Mouse (Mus musculus) gastrocnemius, postnatal 36 days (tissue): ENCODE measurements at regions not wholly inside any gene's neighbourhood (a gene's known extent, or its start where the extent isn't known, plus 50 kb on each side); places are given as distances from the start of the nearest gene placed in this dataset.

ENCODE experiments used
- DNase-seq, 2 experiments: peaks; one replicate each; pipeline ENCODE4 v3.0.0; 2022
- intact Hi-C: fragments of 180-260 bp; cut with DNase I; formaldehyde crosslinking; loops from one replicate; pipeline ENCODE4 v1.15.1; 2025

DNA sequence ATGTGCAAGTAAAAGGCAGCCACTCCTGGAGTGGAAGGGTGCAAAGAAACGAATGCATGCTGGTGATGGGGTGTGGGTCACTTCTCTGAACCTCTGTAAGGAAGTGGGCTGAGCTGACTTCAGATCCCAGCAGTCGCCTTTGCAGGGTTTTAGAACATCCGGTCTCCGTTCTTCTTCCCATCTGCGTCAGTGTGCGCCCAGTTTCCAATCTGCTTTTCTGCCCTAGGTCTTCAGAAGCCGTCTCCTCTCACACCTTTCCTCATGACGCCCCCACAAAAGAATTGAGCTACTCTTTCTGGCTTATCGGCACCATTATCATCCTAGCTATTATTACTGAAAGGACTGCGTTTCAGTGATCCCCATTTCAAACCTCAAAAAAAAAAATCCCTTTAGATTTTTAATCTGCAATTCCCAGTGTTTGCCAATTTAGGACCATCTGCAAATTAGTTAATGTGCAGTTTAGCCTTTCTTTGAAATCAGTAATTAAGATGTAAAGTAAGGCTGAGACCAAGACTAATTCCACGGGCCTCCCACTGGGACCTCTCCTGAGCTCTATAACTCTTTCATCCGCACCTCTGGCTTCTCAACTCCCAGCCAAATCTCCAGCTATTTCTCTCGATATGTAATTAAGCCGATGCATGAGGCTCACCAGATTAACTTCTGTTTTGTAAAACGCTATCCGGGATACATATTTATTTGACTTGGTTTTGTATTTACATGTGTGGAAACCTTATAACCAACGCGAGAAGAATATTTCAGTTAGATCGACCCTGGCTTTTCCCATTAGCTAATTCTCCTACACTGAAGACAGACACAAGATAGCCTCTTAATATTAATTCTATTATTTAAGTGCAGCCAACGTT lies 185.7 kb upstream of the Ednrb start:
- intact Hi-C loops: loop anchor here (10.0 kb wide), 1 partner anchor 435 kb away; the partner anchor contains the start of gene Pou4f1
- no peak for DNase-seq

DNA sequence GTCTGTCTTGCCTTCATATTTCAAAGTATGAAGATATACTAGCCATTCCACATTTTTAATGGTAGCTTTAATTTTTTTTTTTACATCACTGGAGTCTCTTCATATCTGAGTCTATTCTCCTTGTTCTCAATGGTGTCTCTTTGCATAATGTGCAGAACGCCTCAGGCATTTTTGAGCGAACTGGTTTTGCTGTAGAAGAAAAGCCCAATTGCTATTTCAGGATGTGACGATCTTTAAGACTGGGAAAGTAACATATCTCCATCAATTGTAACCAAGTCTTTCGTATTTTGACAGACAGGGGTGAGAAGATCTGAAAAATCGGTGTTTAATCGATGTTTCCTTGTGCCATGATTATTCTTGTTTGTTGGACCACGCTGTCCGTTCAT lies 183.7 kb upstream of the Ednrb start:
- DNase-seq: no peak
- intact Hi-C loops: no loop called here

DNA sequence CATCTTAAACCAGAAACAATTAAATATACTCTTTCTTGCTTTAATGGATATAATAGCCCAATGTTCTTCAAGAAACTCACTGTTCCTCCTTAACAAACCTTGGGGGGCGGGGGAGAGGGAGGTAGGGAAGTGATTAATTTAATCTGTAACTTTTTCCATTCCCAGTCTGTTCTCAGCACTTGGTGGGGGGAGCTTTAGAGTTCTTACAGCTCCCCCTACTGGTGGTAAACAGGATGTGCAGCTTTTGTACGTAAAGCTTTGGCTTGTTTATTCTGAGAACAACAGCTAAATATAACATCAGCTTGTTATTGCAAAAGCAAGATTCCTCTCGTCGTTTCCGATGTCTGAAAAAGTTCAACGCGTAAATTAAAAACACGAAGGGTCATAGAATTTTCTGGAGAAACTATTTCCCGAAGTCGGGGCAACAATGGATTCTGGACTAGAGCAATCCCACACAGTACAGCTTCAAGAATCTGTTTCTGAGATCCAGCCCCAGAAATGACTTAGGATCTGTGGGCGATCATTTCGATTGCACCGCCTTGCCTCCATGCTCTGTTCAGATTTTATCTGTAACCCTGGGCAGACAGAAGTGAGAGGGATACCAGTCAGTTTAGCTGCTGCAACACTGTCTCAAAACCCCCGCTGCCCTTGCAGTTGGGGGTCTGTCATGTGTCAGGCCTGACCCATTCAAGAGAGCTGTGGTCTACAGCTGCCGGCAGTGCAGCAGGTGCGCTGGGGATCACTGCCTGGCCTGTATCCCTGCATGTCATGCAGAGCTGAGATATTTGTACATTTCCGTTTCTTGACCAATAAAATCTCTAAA lies 183.1 kb upstream of the Ednrb start:
- intact Hi-C loops: no loop called here
- DNase-seq: peak in 1 of 2 experiments; percentile 15

DNA sequence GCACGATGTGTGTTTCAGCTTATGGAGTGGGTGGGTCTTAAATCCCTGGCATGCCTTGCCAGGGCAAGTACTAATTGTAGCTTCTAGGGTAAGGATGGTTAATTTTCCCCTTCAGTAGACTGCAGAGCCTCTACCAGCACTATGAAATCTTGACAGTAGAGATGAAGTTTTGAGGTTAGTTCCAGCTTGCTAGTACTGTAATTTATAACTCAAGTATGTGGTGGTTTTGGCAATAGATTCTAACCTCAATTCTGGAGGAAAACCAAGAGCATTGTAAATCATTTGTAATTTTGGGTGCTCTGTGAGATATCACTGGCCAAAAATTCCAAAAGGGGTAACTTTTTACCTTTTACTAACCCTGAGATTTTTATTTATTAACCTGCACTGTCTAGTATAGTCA lies 164.3 kb upstream of the Ednrb start:
- no peak for DNase-seq
- intact Hi-C loops: no loop called here

DNA sequence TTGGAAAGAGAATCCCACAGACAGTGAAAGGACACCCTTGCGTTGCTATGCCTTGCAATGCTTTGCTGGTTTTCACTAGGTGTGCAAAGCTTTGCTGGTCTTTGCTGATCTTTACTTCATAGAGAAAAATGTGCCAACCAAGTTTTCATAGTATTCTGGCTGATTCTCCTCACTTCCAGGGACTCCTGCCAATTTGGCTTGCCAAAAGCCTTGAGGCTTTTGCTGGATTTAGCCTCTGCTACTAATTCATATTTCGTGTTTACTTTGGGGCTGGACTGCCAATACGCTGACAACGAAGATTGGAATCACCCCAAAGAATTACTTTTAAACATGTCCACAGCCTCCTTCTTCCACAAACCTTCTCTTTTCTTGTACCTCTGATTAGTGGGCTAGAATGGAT lies 162.2 kb upstream of the Ednrb start:
- intact Hi-C loops: no loop called here
- DNase-seq: no peak

DNA sequence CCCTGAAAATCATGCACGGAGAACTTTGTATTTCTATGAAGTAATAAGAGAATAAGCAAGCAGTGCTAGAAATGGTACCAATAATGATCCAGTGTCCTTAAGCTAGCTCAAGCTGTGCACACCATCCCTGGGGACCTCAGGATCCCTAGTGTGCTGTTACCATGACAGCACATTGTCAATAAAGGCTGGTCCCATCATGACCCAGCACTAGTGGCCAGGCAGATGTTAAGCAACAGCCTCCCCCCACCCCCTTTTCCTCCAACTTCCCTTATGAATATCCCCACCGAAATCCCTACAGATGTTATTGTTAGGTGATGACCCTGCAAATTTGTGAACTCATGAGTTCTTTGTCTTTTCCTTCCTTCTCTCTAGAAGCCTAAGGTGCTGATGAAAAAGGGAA lies 160.9 kb upstream of the Ednrb start:
- intact Hi-C loops: no loop called here
- DNase-seq: no peak

DNA sequence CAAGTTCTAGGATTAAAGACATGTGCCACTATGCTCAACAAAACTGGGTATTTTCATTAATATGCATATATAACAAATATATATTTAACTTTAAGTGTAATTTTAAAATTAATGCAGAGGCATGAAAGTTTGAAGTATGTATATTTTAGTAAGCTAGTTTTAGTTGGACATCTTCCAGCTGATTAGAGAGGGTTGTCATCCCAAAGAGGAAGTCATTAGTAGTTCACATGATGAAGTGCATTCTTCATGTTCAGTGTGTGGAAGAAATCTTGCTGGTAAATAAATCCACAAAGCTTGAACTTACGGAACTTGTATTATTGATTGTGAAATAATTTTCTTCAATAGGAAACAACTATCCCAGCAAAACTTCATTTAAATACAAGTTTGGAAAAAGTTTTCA lies 158.2 kb upstream of the Ednrb start:
- DNase-seq: no peak
- intact Hi-C loops: no loop called here

DNA sequence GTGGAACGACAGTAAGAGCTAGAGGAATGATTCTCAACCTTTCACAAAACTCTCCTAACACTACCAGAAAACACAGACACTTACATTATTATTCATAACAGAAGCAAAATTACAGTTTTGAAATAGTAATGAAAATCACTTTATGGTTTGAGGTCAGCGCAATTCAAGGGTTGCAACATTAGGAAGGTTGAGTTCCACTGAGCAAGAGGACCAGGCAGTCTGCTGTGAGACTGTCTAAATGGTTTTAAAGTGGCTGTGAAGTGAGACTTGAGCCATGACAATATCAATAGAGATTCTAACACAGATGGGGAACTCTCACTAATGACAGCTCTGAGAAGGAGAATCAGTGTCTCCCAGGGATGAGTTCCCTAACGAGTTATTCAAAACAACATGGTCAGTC lies 146.2 kb upstream of the Ednrb start:
- intact Hi-C loops: no loop called here
- DNase-seq: no peak

DNA sequence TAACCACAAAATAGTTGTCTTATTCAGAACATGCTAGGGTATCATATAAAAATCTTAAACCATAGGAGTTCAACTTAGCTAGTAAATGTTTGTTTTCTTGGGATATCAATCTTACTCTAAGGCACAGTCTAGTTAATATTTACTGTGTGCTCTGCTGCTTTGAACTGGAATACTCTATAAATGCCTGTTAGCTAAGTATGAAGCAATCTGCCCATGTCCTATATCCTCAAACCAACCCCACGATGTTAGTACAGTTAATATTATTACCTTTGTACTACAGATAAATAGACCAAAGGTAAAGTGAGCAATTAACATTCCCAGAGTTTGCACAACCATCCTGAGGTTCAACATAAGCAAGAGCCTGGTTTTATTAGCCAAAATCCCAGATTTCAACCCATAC lies 145.7 kb upstream of the Ednrb start:
- intact Hi-C loops: no loop called here

DNA sequence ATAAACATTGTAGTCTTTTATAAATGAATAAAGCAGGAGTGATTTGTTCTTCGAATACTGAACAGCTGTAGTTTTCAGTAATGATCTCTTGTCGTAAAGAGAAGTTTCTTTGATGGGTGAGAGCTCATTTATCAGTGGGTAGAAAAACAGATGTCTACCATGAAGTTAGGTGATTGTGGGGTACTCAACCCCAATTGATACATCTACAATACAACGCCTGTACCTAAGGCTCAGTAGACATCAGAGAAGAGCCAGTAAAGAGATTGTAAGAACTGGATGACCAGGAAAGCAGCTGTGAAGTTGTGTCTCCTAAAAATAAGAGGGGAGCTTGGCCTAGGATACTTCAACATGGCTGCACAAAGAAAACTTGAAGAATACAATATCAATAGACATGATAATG lies 143.1 kb upstream of the Ednrb start:
- intact Hi-C loops: no loop called here
- no peak for DNase-seq

More for the DNA sequence above, 145.7 kb upstream of the Ednrb start:
- DNase-seq: no peak

DNA sequence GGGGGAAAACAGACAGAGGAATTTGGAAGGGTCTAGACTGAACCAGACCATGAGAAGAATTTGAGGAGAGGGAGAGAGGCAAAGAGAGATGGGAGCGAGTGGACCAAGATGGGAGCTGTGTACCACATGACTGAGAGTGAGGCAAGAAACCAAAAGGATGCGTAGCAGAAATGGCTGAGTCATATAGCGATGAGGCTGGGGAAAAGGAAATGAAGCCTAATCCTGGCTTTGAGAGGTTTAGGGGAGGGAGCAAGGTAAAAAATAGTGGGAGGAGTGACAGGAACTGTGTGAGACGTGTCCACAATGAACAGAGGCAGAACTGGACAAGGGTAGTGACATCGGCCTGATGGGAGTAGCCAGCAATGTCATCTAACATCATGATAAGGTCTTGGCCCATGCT lies 140.1 kb upstream of the Ednrb start:
- DNase-seq: no peak
- intact Hi-C loops: no loop called here

DNA sequence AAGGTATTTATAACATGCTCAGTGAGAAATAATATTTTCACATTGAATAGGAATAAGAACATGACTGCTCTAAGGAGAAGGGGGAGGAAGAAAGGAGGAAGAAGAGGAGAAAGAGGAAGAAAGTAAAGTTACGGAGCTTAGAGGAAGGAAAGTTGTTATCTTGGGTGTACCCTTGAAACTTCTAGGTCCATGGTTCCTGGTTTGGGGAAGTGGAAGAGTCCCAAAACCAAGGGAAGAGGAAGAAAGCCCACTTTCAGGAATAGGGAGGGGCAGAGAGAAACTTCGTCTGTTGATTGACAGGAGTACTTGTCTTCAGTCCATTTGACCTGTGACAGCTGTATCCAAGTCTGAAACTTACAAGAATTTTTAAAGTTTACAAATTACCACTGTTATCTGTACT lies 134.6 kb upstream of the Ednrb start:
- no peak for DNase-seq
- intact Hi-C loops: no loop called here

DNA sequence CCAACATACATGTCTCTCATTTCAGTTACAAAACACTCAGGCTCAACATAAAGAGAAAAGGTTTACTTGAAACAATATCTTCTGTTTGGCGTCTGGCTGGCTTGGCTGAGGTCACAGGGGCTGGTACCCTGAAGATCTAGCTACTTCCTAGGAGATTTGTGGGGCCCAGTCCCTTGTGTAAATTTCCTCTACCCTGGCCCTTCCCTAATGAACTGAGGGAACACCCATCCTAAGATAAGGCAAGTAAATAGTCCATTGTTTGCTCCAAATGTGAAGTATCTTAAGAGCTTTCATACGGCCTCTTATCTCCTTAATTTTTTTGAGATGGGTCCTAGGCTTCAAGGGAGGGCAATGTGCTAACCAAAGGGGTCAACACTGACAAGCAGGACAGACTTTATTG lies 133.6 kb upstream of the Ednrb start:
- no peak for DNase-seq
- intact Hi-C loops: no loop called here

DNA sequence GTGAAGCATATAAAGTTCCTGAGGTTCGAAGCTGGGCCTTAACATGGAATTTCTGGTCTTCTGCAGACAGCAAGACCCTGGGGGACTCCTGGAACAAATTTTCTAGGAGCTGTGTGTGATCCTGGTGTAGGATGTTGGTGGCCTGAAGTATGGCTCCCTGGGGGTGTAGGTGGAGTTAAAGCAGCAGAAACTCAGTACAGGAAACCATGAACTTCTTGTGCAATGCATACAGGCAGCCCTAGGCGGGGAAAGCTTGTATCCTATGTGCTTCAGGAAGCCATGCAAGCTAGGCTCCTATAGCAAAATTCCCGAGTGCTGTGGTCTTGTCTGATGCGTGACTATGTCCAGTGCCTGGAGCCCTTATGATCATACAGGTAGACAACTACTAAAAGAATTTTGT lies 129.8 kb upstream of the Ednrb start:
- DNase-seq: no peak
- intact Hi-C loops: no loop called here

DNA sequence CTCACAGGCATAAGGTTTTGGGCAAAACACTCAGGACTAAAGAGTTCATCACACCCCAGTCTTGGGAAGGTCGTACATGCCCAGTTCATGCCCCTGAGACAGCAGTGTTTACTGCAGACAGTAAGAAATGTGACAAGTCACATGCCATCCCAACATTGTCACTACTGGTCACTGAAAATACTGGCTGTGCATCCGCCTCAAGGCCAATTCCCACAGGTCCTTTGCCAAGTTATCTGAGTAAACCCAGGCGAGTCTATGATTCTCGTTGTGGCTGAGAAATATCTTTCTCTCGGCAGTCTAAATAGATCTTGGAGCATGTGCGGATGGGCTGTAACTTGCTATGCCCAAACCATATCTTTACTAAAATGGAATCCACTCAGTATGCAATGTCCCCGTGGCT lies 128.9 kb upstream of the Ednrb start:
- no peak for DNase-seq
- intact Hi-C loops: no loop called here

DNA sequence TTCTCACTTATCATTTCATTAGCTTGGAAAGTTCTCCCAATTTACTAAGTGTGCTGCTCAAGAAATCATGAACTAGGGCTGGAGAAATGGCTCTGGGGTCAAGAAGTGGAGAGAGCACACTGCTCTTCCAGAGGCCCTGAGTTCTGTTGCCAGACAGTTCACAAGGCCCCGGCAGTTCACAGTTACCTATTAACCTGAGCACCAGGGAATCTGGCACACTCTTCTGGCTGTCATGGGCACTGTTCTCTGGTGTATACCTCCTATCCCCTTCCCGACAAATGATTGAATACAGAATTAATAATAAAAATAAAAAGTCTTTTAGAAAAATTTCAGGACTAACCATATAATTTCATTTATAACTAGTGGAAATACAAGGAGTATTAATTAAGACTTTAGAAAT lies 125.1 kb upstream of the Ednrb start:
- DNase-seq: no peak
- intact Hi-C loops: no loop called here

DNA sequence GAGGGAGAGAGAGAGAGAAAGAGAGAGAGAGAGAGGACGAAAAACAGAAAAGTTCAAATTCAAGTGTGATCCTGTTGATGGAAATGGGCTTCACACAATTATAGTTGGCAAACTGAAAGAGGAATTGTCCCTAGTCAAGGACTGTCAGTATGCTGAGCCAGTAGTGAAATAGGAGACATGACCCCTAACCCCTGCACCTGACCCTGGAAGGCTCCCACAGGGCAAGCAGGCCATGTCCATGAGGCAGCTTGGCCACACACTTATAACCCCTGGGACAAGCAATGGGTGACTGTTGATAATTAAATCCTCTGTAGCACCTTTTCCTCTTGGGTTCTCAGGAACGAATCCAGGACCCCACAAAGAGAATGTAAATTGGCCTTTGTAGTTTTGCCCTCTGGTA lies 122.1 kb upstream of the Ednrb start:
- no peak for DNase-seq
- intact Hi-C loops: no loop called here

DNA sequence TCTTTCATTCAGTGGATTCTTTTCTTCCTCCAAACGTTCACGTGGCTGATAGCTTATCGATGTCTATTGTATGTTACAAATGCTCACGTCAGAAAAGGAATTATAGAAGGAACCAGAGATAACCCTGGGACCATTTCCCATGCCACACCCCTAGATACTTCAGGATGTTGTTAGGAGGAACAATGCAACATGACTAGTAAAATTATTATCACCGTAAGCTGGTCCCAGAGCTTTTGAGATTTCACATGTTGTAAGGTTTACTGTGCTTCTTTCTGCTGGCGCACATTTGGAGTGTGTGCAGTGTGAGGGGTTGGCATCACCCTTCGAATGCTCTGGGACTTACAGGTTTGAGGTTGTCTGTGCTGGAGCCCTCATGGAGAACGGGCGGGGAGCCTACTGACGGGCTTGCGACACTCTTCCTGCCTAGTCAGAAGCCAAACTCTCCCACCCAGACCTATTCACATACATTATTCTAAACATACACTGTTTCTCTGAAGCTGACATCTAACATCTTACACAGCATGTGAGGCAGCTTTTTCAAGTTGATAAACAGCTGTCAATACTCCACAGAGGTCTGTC lies 118.2 kb upstream of the Ednrb start:
- intact Hi-C loops: no loop called here

DNA sequence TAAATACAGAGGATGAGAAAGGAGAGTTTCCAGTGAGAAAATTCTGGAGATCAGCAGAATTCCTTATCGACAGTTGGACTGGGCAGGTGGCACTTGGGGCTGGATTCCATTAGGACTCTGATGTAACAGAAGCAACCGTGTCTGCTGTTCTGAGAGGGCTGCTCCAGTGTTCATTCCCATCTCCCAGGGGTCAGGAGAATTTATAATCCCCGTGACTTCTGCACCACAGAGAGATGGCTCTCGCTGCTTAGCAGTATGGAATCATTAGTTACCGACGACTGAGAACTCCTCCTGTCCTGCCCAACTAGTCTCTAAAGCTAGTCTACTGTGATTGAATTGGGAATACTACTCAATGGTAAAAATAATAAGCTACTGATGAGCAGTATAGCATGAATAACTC lies 107.7 kb upstream of the Ednrb start:
- intact Hi-C loops: no loop called here
- no peak for DNase-seq

More for the DNA sequence above, 118.2 kb upstream of the Ednrb start:
- no peak for DNase-seq

DNA sequence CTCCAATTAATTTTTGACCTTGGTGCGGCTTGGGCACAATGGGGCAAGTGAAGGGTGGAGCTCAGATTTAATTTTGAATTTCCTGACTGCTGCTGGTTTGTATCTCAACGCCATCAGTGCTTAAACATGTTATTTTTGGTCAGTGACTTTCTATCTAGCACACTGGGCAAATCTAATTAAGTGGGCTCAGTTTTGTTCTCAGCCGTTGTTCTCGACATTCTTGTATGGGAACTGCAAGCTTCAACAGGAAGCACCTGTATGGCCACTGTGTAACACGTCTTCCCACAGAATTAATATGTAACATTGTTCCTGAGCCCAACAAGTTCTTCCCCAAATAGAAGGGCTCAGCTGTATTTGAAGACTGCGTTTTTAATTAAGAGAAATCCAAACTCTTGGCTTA lies 105.7 kb upstream of the Ednrb start:
- intact Hi-C loops: no loop called here
- DNase-seq: no peak

DNA sequence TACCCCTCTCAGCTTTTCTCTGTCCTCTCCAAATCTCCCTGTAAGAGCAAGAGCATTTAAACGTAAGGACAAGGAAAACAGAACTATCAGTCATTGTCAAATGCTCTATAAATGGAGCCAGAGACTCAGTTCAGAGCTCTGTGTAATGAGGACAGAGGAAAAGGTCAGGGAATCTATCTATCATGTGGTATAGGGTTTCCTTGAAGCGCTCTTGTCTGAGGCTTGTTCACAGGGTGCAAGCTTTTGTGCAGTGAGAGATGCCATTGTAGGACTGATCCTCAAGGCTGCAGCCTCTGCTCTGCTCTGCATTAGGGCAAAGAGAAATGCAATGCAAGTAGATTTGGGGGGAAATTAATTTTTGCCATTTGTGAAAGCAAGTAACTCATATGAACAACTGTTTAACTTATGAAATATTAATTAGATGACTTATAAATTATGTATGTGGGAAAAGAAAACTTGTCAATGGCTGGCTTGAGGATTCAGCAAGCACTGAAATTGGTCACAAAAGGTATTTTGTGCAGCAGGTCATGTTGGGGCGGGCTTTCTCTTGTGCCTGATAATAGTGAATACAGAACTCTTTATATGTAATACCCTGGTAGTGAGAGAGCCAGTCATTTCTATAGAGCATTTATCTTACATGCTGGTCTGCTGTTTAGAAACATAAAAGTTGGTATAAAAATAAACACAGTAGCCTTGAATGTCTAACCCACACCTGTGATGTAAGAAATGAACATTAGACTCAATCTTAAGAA lies 104.0 kb upstream of the Ednrb start:
- intact Hi-C loops: no loop called here
- no peak for DNase-seq
